Mouse (Mus musculus): ENCODE data around the gene Ptx4. TPM values are rescaled to one million over a fixed set of nuclear protein-coding genes. Genes with fewer than 3 reads are reported as not detected.
"Not testable (repeated sequence)": the region's sequence is repeated elsewhere in the genome, so short reads cannot be mapped to it uniquely, and the experiment has no call there.

The Ptx4 gene
- polyA plus RNA-seq, 1 experiment from 2014 or later: not detected

DNA sequence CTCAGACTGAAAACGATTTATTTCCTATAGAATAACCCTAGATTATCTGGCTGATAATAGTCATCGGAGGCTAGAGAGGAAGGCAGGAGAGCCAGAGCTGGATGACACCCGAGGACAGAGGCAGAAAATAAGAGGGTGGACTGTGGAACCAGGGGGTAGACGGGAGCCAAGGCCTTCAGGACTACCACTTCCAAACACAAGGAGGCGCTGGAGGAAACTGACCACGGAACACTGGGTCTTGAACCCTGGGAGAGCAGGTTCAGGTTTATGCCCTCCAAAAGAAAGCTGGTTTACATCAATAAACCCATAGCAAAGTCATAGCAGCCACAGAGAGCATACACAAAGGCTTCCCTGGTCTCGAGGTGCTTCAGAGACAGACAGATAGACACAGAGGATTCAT is 3.4 kb downstream of the Ptx4 start:
- 28% methylated on average over 7 of the region's 7 CpGs for WGBS
- H3K27me3 ChIP-seq (ENCODE audit: low read depth, poor library complexity, severe bottlenecking): peaks cover 3% of the 10 kb centered on the region; the same call in 1 of the 2 replicates
- no peak overlapping the region for H3K27ac ChIP-seq (replicated peaks)
- H3K36me3 ChIP-seq: no peaks in the 10 kb centered on the region
- no peak overlapping the region for H3K4me3 ChIP-seq
- no peak for DNase-seq (ENCODE audit: low spot score)
- no peaks in the 10 kb centered on the region for H3K9me3 ChIP-seq (replicated peaks)
- H3K4me1 ChIP-seq: peaks cover 3% of the 10 kb centered on the region; the same call in 1 of the 2 replicates

DNA sequence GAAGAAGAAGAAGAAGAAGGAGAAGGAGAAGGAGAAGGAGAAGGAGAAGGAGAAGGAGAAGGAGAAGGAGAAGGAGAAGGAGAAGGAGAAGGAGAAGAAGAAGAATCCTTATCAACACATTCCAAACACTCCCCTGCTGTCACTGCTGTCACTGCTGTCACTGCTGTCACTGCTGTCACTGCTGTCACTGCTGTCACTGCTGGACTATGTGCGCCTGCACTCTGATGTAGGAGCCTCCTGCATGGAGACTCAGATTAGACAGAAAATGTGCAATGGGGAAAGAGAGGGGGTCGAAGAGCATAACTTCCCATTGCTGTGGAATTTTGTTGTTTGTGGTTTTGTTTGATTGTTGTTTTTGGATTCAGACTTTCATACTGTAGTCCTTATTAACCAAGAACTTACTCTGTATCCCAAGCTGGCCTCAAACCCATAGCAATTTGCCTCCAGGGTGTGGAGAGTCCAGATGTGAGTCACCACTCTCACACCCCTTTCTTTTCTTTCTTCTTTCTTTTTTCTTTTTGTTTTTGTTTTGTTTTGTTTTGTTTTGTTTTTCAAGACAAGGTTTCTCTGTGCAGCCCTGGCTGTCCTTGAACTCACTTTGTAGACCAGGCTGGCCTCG is 5.0 kb downstream of the Ptx4 start:
- H3K27me3 ChIP-seq (ENCODE audit: low read depth, poor library complexity, severe bottlenecking); DNase-seq (ENCODE audit: low spot score); H3K27ac ChIP-seq (replicated peaks); H3K36me3 ChIP-seq; H3K4me1 ChIP-seq; H3K9me3 ChIP-seq (replicated peaks); H3K4me3 ChIP-seq: not testable (repeated sequence)
- 68% methylated on average over 3 of the region's 3 CpGs for WGBS

DNA sequence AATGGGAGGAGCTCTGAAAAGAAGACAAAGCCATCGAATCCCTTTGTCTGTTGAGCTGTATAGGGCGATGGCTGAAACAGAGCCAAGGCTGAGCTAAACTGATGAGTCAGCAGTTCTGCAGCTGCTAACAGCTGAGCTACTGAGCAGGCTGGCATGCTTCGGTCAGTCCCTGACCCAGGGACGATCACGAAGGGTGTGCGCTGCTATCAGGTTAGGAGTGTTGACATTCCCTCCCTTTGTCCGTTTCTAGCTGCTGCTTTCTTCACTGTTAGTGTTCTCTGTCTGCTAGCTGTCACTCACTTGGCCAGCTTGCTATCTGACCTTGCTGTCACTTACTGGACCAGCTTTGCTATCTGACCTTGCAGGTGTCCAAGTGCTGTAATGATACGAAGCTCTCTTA is 6.5 kb downstream of the Ptx4 start:
- Histone ChIP-seq H3K27me3 (ENCODE audit: low read depth, poor library complexity, severe bottlenecking) (peaks cover 3% of the 10 kb centered on the region; the same call in 1 of the 2 replicates), H3K27ac (replicated peaks) (no peak overlapping the region), H3K4me1 (peaks cover 3% of the 10 kb centered on the region; the same call in 1 of the 2 replicates), H3K9me3 (replicated peaks) (no peaks in the 10 kb centered on the region), H3K36me3 (no peaks in the 10 kb centered on the region), H3K4me3 (no peak overlapping the region)
- no peak for DNase-seq (ENCODE audit: low spot score)
- 64% methylated on average over 8 of the region's 8 CpGs for WGBS

DNA sequence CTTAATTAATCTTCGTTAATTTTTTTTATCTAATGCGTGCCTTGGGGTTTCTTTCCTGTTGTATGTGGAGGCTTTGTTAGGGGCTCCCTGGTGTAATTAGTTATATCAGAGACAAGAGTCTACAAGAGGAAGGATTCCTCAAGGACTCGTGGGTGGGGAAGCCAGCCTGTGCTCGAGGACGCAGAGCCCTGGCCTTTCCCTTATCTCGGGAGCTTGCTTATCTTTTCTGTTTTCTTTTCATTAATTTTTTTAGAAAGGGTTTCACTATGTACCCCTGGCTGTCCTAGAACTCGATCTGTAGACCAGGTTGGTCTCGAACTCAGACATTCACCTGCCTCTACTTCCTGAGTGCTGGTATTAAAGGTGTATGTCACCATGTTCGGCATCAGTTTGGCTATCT is 7.1 kb downstream of the Ptx4 start:
- no peaks in the 10 kb centered on the region for H3K9me3 ChIP-seq (replicated peaks)
- H3K4me3 ChIP-seq: no peak overlapping the region
- H3K4me1 ChIP-seq: peaks cover 3% of the 10 kb centered on the region; the same call in 1 of the 2 replicates
- WGBS: 84% methylated on average over 9 of the region's 9 CpGs
- H3K27ac ChIP-seq (replicated peaks): no peak overlapping the region
- no peak for DNase-seq (ENCODE audit: low spot score)
- H3K27me3 ChIP-seq (ENCODE audit: low read depth, poor library complexity, severe bottlenecking): peaks cover 3% of the 10 kb centered on the region; the same call in 1 of the 2 replicates
- no peaks in the 10 kb centered on the region for H3K36me3 ChIP-seq

DNA sequence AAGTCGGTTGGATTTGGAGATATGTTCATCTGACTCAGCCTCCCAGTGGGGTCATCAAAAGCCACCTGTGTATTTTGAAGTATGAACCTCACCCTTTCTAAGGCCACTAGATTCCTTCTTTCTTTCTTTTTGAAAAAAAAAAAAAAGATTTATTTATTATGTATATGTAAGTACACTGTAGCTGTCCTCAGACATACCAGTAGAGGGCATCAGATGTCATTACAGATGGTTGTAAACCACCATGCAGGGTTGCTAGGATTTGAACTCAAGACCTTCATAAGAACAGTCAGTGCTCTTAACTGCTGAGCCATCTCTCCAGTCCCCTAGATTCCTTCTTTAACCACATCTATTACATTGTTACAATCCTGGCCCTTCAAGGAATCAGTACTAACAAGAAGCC is 9.5 kb downstream of the Ptx4 start:
- no peaks in the 10 kb centered on the region for H3K27me3 ChIP-seq (ENCODE audit: low read depth, poor library complexity, severe bottlenecking)
- no peak for DNase-seq (ENCODE audit: low spot score)
- H3K27ac ChIP-seq (replicated peaks): no peak overlapping the region
- H3K4me1 ChIP-seq: peaks cover 14% of the 10 kb centered on the region
- H3K4me3 ChIP-seq: no peak overlapping the region
- H3K36me3 ChIP-seq: no peaks in the 10 kb centered on the region
- WGBS: 93% methylated on average over 1 of the region's 1 CpGs
- H3K9me3 ChIP-seq (replicated peaks): no peaks in the 10 kb centered on the region

DNA sequence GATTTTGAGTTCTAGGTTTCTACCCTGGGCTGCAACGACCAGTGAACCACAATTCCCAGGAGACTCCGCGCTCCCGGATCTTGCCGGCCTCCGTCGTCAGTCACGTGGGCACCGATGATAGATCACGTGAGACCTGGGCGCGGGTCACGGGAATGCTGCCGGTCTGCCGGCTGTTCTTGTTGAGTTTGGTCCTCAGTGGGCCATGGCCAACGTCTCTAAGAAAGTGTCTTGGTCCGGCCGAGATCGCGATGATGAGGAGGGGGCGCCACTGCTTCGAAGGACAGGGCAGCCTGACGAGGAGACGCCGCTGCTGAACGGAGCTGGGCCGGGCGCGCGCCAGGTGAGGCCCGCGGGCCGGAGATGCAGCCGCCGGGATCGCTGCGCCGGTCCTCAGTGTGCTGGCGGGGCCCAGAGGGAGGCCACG is 12.7 kb downstream of the Ptx4 start, which contains the start of gene Clcn7:
Clcn7 (plus strand) TSS at position 117 of the 424 bp plus-strand sequence.
- Histone ChIP-seq H3K4me1 (peaks cover 12% of the 10 kb centered on the region), H3K36me3 (0 out of 2 replicates have a peak, but pooled peaks cover 8% of the 10 kb centered on the region), H3K27ac (replicated peaks) (peak within 1 kb of the TSS; percentile 83), H3K27me3 (ENCODE audit: low read depth, poor library complexity, severe bottlenecking) (no peaks in the 10 kb centered on the region), H3K4me3 (peak within 1 kb of the TSS; percentile 85), H3K9me3 (replicated peaks) (no peaks in the 10 kb centered on the region)
- peak; percentile 93 for DNase-seq (ENCODE audit: low spot score)
- under 1% methylated on average over 40 of the region's 40 CpGs for WGBS

DNA sequence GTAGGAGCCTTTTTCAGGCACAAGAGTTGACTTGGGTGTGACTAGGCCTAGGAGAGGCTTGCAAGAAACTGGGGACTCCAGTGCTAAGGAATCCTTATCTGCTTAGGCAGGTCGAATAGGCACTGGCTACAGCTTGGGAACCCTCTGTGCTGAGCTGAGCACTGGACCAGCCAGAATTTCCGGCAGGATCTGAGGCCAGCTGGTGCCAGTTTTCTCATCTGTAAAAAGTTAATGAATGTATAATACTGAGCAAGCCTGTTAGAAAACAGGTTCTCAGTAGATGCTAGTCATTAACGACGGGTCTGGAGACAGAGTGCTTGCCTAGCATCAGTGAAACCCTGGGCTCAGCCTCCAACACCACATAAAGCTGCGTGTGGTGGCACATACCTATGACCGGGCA is 15.1 kb downstream of the Ptx4 start:
- H3K4me3 ChIP-seq: no peak overlapping the region
- DNase-seq (ENCODE audit: low spot score): no peak
- no peak overlapping the region for H3K27ac ChIP-seq (replicated peaks)
- peaks cover 12% of the 10 kb centered on the region for H3K4me1 ChIP-seq
- no peaks in the 10 kb centered on the region for H3K9me3 ChIP-seq (replicated peaks)
- no peaks in the 10 kb centered on the region for H3K27me3 ChIP-seq (ENCODE audit: low read depth, poor library complexity, severe bottlenecking)
- 0 out of 2 replicates have a peak, but pooled peaks cover 15% of the 10 kb centered on the region for H3K36me3 ChIP-seq
- 90% methylated on average over 6 of the region's 6 CpGs for WGBS

DNA sequence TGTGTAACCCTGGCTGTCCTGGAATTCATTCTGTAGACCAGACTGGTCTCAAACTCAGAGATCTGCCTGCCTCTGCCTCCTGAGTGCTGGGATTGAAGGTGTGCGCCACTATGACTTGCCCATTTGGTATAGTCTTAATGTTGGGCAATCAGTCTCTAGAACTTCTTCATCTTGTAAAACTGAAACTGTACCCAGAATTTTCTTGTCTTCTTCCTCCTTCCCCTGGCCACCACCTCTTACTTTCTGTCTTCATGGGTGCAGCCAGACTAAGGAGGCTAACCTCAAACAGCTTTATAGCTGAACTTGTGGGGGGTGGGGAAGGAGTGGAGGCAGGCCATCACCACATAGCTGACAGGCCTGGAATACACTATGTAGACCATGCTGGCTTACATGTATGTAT is 18.2 kb downstream of the Ptx4 start:
- H3K4me1 ChIP-seq: peaks cover 10% of the 10 kb centered on the region
- no peak for DNase-seq (ENCODE audit: low spot score)
- H3K36me3 ChIP-seq: 0 out of 2 replicates have a peak, but pooled peaks cover 28% of the 10 kb centered on the region
- H3K27ac ChIP-seq (replicated peaks): no peak overlapping the region
- WGBS: 93% methylated on average over 1 of the region's 1 CpGs
- H3K4me3 ChIP-seq: no peak overlapping the region
- H3K27me3 ChIP-seq (ENCODE audit: low read depth, poor library complexity, severe bottlenecking): no peaks in the 10 kb centered on the region
- H3K9me3 ChIP-seq (replicated peaks): no peaks in the 10 kb centered on the region

DNA sequence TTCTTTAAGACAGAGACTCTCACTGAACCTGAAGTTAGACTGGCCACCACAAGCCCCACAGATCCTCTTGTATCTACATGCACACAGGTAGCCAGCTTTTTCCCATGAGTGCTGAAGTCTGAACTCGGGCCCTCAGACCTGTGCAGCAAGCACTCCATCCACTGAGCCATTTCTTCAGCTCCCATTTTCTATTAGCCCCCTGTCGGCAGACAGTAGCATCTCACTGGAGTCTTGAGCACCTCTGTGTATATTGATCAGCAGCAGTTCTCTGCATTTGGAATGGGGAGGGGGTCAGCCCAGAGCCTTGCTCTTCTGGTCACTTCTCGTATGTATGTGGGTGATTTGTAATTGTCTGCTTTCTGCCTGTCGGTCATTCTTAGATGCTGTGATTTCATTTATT is 19.4 kb downstream of the Ptx4 start:
- Histone ChIP-seq H3K36me3 (peaks cover 35% of the 10 kb centered on the region), H3K9me3 (replicated peaks) (no peaks in the 10 kb centered on the region), H3K4me3 (no peak overlapping the region), H3K27ac (replicated peaks) (no peak overlapping the region), H3K27me3 (ENCODE audit: low read depth, poor library complexity, severe bottlenecking) (no peaks in the 10 kb centered on the region), H3K4me1 (no peaks in the 10 kb centered on the region)
- no peak for DNase-seq (ENCODE audit: low spot score)
- WGBS: 71% methylated on average over 4 of the region's 4 CpGs

DNA sequence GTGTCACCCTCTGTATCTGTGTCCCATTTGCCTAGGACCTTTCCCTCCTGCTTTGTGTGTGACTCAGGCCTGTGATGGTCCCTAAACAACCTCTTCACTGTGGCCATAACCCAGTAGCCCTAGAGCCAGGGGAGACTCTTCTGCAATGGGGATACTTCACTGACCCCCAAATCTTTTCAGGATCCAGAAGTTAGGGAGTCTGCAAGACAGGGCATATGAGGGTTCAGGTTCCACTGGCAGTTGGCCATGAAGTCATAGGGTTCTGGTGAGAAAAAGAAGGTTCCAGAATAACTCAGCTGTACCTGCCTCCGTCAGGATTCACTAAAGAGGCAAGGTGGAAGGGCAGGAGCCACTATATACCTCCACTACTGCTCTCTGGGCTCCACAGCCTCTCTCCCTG is 41.6 kb downstream of the Ptx4 start, which contains the start of gene Ccdc154:
Ccdc154 (plus strand) TSS at position 301 of the 400 bp plus-strand sequence.
- WGBS: 85% methylated on average over 1 of the region's 1 CpGs
- no peak within 1 kb of the TSS for H3K4me3 ChIP-seq
- no peaks in the 10 kb centered on the region for H3K9me3 ChIP-seq (replicated peaks)
- no peak for DNase-seq (ENCODE audit: low spot score)
- peaks cover 43% of the 10 kb centered on the region for H3K36me3 ChIP-seq
- H3K27me3 ChIP-seq (ENCODE audit: low read depth, poor library complexity, severe bottlenecking): no peaks in the 10 kb centered on the region
- H3K4me1 ChIP-seq: no peaks in the 10 kb centered on the region
- no peak within 1 kb of the TSS for H3K27ac ChIP-seq (replicated peaks)

DNA sequence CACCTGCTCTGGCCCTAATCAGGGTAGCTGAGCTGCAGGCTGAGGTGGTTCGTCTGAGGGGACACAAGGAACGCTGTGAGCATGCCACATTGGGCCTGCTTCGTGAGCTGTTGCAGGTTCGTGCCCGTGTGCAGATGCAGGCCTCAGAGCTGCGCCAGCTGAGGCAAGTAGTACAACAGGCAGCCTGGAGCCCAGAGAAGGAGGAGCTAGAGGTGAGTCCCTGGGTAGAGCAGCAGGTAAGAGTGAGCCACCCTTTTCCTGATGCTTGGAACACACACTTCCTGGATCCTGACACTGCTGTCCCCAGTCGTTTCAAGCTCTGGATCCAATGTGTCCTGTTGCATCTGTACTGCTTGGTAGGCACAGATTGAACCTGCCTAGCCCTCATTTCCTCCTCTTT is 42.8 kb downstream of the Ptx4 start:
- DNase-seq (ENCODE audit: low spot score): no peak
- no peaks in the 10 kb centered on the region for H3K9me3 ChIP-seq (replicated peaks)
- no peak overlapping the region for H3K4me3 ChIP-seq
- WGBS: 77% methylated on average over 7 of the region's 7 CpGs
- H3K27me3 ChIP-seq (ENCODE audit: low read depth, poor library complexity, severe bottlenecking): no peaks in the 10 kb centered on the region
- H3K36me3 ChIP-seq: peaks cover 32% of the 10 kb centered on the region
- no peak overlapping the region for H3K27ac ChIP-seq (replicated peaks)
- no peaks in the 10 kb centered on the region for H3K4me1 ChIP-seq

DNA sequence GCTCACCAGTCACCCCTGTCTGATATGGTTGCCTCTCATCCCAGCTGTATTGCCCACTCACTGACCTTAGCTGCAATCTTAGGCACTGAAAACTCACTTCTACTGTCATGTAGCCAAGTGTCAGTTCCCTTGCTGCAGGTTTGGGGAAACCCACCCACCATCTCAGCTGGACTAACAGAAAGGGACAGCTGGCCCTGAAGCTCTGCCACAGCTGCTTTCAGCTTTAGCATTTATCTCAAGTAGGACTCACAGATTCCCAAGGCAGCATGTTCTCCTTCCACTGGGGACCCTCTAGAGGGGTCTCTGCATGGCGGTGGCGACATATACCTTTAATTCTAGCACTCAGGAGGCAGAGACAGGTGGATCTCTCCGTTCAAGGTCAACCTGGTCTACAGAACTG is 44.2 kb downstream of the Ptx4 start:
- no peaks in the 10 kb centered on the region for H3K9me3 ChIP-seq (replicated peaks)
- H3K4me1 ChIP-seq: no peaks in the 10 kb centered on the region
- H3K27me3 ChIP-seq (ENCODE audit: low read depth, poor library complexity, severe bottlenecking): no peaks in the 10 kb centered on the region
- peaks cover 19% of the 10 kb centered on the region for H3K36me3 ChIP-seq
- WGBS: 91% methylated on average over 3 of the region's 3 CpGs
- DNase-seq (ENCODE audit: low spot score): no peak
- no peak overlapping the region; the same call in 1 of the 2 replicates for H3K27ac ChIP-seq (replicated peaks)
- H3K4me3 ChIP-seq: no peak overlapping the region

DNA sequence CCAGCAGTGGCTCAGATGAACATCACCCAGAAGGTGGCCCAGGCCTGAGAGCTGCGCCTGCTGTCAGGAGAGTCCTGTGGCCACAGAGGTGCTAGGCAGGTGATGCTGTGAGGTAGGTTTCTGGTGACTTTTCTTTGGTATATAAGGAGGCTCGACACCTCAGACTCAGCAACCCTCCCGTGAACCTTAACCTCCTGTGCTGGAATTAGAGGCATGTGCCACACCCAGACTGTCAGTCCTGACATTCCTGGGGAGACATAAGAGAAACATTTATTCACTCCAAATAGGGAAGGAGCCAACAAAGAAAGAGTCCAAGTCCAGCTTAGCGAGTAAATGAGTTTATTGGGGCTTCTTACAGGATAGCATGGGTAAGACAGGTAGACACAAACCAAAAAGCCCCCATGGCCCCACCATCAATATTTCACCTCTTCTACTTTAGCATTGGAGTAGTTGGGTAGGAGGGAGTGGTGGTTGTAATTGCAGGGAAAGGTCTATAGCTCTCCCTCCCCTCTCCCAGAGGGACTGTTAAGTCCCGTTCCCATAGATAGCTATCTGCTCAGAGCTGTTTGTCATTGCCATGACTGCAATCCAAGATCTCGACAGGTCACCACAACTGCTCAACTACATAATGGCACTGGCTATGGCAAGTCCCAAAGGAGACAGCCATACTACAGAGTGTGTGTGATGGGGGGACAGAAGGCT is 45.6 kb downstream of the Ptx4 start:
- DNase-seq (ENCODE audit: low spot score): no peak
- peaks cover 6% of the 10 kb centered on the region for H3K36me3 ChIP-seq
- H3K9me3 ChIP-seq (replicated peaks): no peaks in the 10 kb centered on the region
- no peaks in the 10 kb centered on the region for H3K4me1 ChIP-seq
- H3K27ac ChIP-seq (replicated peaks): no peak overlapping the region
- 80% methylated on average over 6 of the region's 6 CpGs for WGBS
- no peaks in the 10 kb centered on the region for H3K27me3 ChIP-seq (ENCODE audit: low read depth, poor library complexity, severe bottlenecking)
- H3K4me3 ChIP-seq: no peak overlapping the region
